Mouse (Mus musculus): ENCODE results near the gene Stk11ip. TPM values are rescaled to one million over a fixed set of nuclear protein-coding genes. Genes with fewer than 3 reads are reported as not detected.

Stk11ip gene
- polyA plus RNA-seq (2017; shearing (Covaris generic)) = 10 to 100 TPM; 17.0 to 21.3 TPM

DNA sequence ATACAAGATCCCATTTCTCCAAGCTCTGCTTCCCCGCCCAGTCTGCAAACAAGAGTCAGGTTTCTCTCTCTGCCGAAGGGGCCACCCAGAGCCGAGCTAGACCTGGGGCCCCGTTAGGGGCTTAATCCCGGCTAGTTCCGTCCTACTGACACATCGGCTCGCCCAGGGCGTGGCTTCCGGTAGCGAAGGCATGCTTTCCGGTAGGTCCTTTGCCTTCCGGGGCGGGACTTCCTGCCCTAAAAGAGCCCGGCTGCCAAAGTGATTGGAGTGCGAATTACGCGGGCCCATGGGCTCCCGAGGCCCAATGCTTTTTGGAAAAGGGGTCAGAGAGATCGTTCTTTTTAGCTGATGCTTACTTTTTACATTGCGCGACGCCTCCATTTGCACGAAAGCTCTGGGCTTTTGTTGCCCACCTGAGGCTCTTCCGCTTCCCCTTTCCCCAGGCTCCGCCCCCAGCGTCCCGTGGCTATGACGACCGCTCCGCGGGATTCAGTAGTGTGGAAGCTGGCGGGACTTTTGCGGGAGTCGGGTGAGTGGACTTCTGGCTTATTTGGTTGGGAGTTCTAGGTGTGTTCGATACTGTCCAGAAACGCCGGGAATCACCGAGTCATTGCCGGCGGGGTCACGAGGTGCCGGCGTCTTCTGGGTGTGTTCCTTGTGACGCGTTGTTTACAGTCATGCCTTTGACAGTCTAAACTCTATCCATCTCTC lies at the start of gene Stk11ip:
TSS of gene Stk11ip (plus strand) at position 209 of the 711 bp plus-strand sequence.

DNA sequence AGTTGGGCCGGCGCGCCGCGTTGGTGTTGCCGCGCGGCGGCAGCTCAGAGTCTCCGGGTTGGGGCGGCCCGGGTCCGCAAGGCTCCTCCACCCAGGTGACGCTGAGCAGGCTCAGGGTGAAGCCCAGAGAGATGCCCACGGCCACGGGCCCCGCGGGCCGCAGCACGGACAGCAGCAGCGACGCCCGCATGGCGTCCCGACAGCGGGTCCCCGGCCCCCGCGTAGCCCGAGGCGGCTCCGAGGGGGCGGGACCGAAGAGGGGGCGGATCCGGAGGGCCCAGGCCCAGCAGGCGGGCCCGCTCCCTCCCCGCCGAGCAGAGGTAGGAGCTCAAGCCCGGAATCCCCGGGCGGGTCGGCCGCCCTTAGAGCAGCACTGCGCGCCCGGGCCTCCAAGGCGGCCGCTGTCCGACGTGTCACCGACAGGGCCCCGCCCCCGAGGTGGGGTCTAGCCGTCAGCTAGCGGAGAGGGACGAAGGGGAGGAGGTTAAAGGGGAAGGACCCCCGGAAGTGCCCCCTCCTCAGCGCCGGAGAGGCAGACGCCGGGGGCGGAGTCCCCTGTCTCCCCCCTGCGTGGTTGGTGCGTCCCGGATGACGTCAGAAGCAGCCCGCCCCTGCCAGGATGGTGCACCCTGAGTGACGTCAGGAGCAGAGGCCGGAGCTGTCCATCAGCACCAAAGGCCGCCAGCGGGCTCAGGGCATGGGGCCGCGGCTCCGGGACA lies 42.3 kb upstream of the Stk11ip start, which contains the start of the genes Chpf and Tmem198:
TSS of gene Chpf (minus strand) at position 392 of the 719 bp plus-strand sequence.
TSS of gene Tmem198 (plus strand) at position 617 of the 719 bp plus-strand sequence.

DNA sequence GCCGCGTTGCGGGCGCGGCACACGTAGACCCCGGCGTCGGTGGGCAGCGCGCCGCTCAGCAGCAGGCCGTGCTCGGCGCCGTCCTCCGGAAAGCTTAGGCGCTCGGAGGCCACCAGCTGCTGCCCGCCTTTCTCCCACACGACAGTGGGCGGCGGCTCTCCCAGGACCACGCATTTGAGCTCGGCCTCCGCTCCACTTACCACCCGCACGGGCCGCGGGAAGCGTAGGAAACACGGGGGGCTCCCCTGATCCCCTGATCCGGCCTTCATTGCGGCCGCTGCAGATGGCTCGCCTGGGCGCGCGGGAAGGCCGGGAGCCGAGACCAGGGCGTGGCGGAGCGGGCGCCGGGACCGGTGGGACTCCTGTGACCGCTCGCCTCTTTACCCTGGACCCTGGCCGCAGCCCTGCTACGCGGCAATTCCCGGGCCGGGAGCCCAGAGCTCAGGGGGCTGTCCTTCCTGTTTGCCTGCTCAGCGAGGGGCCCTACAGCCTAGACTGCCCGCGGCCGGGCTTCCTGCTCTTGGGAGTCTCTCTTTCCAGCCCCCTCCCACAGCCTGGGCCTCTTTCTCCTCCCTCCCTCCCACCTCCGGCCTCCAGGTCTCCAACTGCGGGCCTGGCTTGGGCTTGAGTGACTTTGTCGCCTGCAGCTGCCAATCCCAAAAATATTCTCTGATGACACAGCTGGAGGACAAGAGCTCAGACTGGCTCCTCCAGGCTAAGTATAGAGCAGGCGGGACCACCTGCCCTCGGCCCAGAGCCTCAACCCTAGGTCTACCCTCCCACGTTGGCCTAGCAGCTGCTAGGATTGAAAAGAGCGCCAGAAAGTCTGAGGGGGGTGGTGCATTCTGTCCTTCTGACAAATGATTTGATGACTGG lies 15.1 kb upstream of the Stk11ip start, which contains the start of gene Obsl1:
TSS of gene Obsl1 (minus strand) at position 497 of the 876 bp plus-strand sequence.

GRCm38 (mm10) chr1:75507006-75507405 lies 14.3 kb upstream of the Stk11ip start, which contains the start of gene Inha:
Inha (plus strand) TSS chr1:75507077.

GRCm38 (mm10) chr1:75545965-75546956 lies 24.9 kb downstream of the Stk11ip start, which contains the start of gene Slc4a3:
Slc4a3 (plus strand) TSS chr1:75546266.

Other genes starting within 250 kb of the Stk11ip start
- not detected for gene Resp18, start 243.1 kb upstream of the Stk11ip start, polyA plus RNA-seq (2017; shearing (Covaris generic))
- 10 to 100 TPM; 71.2 TPM for gene Dnpep, start 203.5 kb upstream of the Stk11ip start, polyA plus RNA-seq (2017; shearing (Covaris generic))
- gene Des, start 161.2 kb upstream of the Stk11ip start, polyA plus RNA-seq (2017; shearing (Covaris generic)) = under 1 TPM in 1 of 2 experiments, not detected in 1; 0.16 TPM
- gene Speg, start 146.2 kb upstream of the Stk11ip start, polyA plus RNA-seq (2017; shearing (Covaris generic)) = under 1 TPM; 0.29 to 0.54 TPM
- 10 to 100 TPM; 68.6 to 74.4 TPM for gene Gmppa, start 85.6 kb upstream of the Stk11ip start, polyA plus RNA-seq (2017; shearing (Covaris generic))
- gene Asic4, start 71.1 kb upstream of the Stk11ip start, polyA plus RNA-seq (2017; shearing (Covaris generic)) = under 1 TPM in 1 of 2 experiments, not detected in 1; 0.07 TPM
- gene Chpf, start 42.2 kb upstream of the Stk11ip start, polyA plus RNA-seq (2017; shearing (Covaris generic)) = 10 to 100 TPM; 24.7 to 38.0 TPM
- gene Tmem198, start 42.0 kb upstream of the Stk11ip start, polyA plus RNA-seq (2017; shearing (Covaris generic)) = 1 to 10 TPM in 1 of 2 experiments, under 1 TPM in 1; 0.98 to 2.0 TPM
- under 1 TPM in 1 of 2 experiments, not detected in 1; 0.10 TPM for gene Obsl1, start 15.1 kb upstream of the Stk11ip start, polyA plus RNA-seq (2017; shearing (Covaris generic))
- not detected for gene Inha, start 14.5 kb upstream of the Stk11ip start, polyA plus RNA-seq (2017; shearing (Covaris generic))
- under 1 TPM in 1 of 2 experiments, not detected in 1; 0.05 TPM for gene Slc4a3, start 24.7 kb downstream of the Stk11ip start, polyA plus RNA-seq (2017; shearing (Covaris generic))

Data from activated CD4-positive, CD25-positive, alpha-beta regulatory T cell (primary cell).